Mouse (Mus musculus) embryonic facial prominence, embryonic 10.5 days (tissue): Measurements from ENCODE around the gene Ubr7. TPM values are rescaled to one million over a fixed set of nuclear protein-coding genes. Genes with fewer than 3 reads are reported as not detected.

Experiments used
- DNase-seq: peaks from one replicate; pipeline ENCODE4 v3.0.0-alpha.2; 2017; ENCODE audit warnings: low spot score
- H3K27ac ChIP-seq: fragments of 300-500 bp; sonication (generic); replicated peaks from 2 replicates; pipeline ENCODE4 v1.5.1; 2016; ENCODE audit warnings: mild to moderate bottlenecking
- H3K27me3 ChIP-seq: fragments of 300-500 bp; sonication (generic); replicated peaks from 2 replicates; pipeline ENCODE4 v1.6.1; 2016; ENCODE audit warnings: low read depth, mild to moderate bottlenecking; ENCODE audit not compliant: poor library complexity, severe bottlenecking
- H3K36me3 ChIP-seq: fragments of 300-500 bp; sonication (generic); replicated peaks from 2 replicates; pipeline ENCODE4 v1.6.1; 2016; ENCODE audit warnings: mild to moderate bottlenecking, moderate library complexity
- H3K4me1 ChIP-seq: fragments of 300-500 bp; sonication (generic); 2 replicates; pipeline ENCODE4 v1.6.1; 2016
- H3K4me3 ChIP-seq: fragments of 300-500 bp; sonication (generic); 2 replicates; pipeline ENCODE4 v1.5.1; 2016; ENCODE audit warnings: mild to moderate bottlenecking, moderate library complexity
- H3K9me3 ChIP-seq: fragments of 300-500 bp; sonication (generic); 2 replicates; pipeline ENCODE4 v1.6.1; 2016; ENCODE audit warnings: mild to moderate bottlenecking
- WGBS: fragments of 180-500 bp; shearing (Covaris S2); methylation state at CpG from one replicate; pipeline ENCODE4 v1.1.7; 2016; 5-methylcytosine and 5-hydroxymethylcytosine counted together
- polyA plus RNA-seq: library from polyadenylated mRNA; unstranded; fragments of >200 nt; fragmentation: Nextera tagmentation; extraction: Ambion mirVana; gene quantifications from 2 replicates; pipeline ENCODE4 v1.2.1, GENCODE M21; 2016

Ubr7 gene
- polyA plus RNA-seq, 1 experiment from 2014 or later = 53.1 TPM

DNA sequence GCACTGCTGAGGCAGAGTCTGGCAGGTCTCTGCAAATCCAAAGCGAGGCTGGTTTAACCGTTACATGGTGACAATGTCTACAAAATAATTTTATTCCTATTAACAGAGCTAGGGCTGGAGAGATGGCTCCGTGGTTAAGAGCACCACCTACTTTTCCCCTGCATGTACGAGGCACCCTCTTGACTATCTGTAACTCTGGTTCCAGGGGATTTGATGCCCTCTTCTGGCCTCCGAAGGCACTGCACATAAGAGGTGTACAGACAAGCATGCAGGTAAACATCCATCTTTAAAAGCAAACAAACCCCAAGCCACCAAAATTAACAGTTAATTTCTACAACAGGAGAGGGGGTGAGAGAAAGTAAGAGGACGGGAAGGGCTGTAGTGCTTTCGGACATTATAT is 1.5 kb upstream of the Ubr7 start:
- Histone ChIP-seq H3K27ac (no peak overlapping the region), H3K9me3 (no peaks in the 10 kb centered on the region), H3K36me3 (peaks cover 43% of the 10 kb centered on the region), H3K27me3 (no peaks in the 10 kb centered on the region), H3K4me3 (peak overlapping the region; percentile 81), H3K4me1 (peaks cover 27% of the 10 kb centered on the region)
- 88% methylated on average over 7 of the region's 7 CpGs for WGBS
- peak; percentile 35 for DNase-seq

DNA sequence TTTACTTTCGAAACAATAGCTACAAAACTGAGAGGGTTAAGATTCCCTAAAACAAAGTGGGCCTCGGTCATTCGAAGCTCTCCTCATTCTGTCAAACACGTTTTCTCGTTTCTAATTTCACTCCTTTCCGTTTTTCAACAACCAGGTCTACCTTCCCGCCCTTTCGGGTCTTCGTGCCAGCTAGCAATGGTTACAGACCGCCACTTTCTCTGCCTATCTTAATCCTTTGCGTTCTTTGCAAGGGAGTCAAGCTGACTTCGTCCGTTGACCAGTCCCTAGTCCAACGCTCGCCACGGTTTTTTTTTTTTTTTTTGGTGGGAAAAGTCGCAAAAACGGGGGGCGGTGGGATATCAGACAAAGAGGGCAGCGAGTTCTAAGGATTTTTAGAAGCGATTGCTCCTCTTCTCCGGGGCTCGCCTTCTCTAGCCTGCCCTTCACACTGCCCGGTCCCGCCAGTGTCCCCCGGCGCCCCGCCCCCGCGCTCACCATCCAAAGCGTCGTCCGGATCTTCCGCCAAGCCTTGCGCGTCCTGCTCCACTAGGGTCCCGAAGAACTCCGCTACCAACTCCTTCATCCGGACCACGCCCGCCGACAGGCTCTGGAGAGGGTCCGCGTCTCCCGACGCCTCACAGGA is 595 bp upstream of the Ubr7 start:
- no peak for DNase-seq
- H3K27ac ChIP-seq = peak overlapping the region; percentile 93
- peak overlapping the region; percentile 81 for H3K4me3 ChIP-seq
- H3K36me3 ChIP-seq = peaks cover 42% of the 10 kb centered on the region
- 2% methylated on average over 46 of the region's 46 CpGs for WGBS
- no peaks in the 10 kb centered on the region for H3K27me3 ChIP-seq
- H3K4me1 ChIP-seq = peaks cover 27% of the 10 kb centered on the region
- H3K9me3 ChIP-seq = no peaks in the 10 kb centered on the region

DNA sequence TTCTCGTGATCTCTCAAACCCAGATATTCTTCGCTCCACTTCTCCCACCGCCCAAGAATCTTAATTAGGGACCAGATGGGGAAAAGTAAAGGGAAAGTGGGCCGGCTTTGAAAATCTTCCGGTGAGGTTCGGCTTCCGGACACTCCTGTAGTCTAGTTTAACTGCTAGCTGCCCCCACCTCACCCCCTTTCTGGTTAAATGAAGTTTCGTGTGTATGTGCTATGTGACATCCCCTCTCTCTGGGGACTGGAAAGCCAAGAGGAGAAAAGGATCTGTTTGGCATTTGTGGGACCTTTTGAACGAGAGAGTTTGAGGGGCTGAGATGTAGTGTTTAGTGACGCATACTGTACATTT is 613 bp downstream of the Ubr7 start, which contains the start of gene Gm20604:
Gene Gm20604, minus strand, starts transcription at position 270 of the 354 bp plus-strand sequence.
- no peak for DNase-seq
- Histone ChIP-seq H3K4me3 (peak within 1 kb of the TSS; percentile 81), H3K4me1 (peaks cover 27% of the 10 kb centered on the region), H3K36me3 (peaks cover 42% of the 10 kb centered on the region), H3K27me3 (no peaks in the 10 kb centered on the region), H3K27ac (peak within 1 kb of the TSS; percentile 93), H3K9me3 (no peaks in the 10 kb centered on the region)
- 1% methylated on average over 10 of the region's 10 CpGs for WGBS

DNA sequence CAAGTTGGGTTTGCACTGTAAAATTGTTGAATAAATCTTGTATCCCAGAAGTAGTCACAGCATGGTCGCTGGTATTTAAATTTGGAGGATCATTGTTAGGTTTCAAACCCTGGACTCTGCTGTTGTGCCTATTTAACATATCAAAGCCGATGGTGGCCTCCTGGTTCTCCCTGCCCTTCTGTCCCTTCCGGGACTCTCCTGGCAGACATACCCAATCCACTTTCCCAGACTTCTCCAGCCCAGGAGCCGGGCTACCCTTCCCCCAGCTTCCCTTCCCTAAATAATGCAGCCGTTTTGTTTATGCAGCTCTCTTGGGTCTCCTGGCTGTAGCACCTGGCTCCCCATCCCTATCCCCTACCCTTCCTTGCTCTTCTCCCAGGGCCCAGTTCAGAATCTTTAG is 1.2 kb downstream of the Ubr7 start:
- H3K36me3 ChIP-seq = peaks cover 42% of the 10 kb centered on the region
- DNase-seq = no peak

DNA sequence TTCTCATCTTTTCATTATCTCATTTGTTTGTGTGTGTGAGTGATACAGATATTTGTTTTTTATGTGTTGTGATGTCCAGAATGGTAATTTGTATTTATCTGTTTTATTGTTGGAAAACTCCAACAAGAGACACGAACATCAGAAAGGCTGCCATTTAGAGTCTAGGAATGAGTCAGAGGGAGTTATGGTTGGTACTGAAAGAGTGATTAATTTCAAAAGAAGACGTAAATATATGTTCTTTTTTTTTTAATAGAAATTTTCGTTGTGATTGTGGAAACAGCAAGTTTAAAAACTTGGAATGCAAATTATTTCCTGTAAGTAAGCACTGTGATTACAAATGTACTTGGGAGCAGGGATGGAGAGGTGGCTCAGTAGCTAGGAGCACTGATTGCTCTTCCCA is 3.9 kb downstream of the Ubr7 start:
- 91% methylated on average over 3 of the region's 3 CpGs for WGBS
- peaks cover 41% of the 10 kb centered on the region for H3K36me3 ChIP-seq

More for the DNA sequence above, 1.2 kb downstream of the Ubr7 start:
- WGBS = 5% methylated on average over 5 of the region's 5 CpGs
- no peaks in the 10 kb centered on the region for H3K9me3 ChIP-seq
- H3K4me3 ChIP-seq = peak overlapping the region; percentile 81
- H3K4me1 ChIP-seq = peaks cover 27% of the 10 kb centered on the region
- H3K27me3 ChIP-seq = no peaks in the 10 kb centered on the region
- H3K27ac ChIP-seq = peak overlapping the region; percentile 63; the same call in 1 of the 2 replicates

DNA sequence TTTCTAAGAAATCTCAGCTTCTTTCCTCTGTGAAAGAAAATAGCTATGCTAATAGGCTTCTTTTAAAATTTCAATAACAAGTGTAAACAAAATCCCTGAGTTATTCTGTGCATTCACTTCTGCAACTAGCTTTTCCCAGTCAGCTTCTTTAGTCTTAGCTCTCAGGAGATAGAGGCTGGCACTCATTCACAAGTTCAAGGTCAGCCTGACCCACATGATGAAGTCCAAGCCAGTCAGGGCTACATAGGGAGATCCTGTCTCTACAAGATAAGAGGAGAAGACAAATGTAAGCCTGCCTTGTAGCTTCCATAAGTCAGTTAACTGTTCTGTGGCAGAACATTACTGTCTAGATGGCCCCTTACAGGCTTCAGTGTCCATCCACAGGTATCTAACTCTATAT is 5.9 kb downstream of the Ubr7 start:
- DNase-seq = no peak
- peaks cover 13% of the 10 kb centered on the region for H3K4me1 ChIP-seq
- H3K4me3 ChIP-seq = no peak overlapping the region
- H3K36me3 ChIP-seq = peaks cover 62% of the 10 kb centered on the region
- H3K27me3 ChIP-seq = no peaks in the 10 kb centered on the region
- no peaks in the 10 kb centered on the region for H3K9me3 ChIP-seq
- H3K27ac ChIP-seq = no peak overlapping the region

More for the DNA sequence above, 3.9 kb downstream of the Ubr7 start:
- Histone ChIP-seq H3K4me3 (no peak overlapping the region), H3K4me1 (peaks cover 21% of the 10 kb centered on the region), H3K9me3 (no peaks in the 10 kb centered on the region), H3K27me3 (no peaks in the 10 kb centered on the region), H3K27ac (no peak overlapping the region)
- no peak for DNase-seq

DNA sequence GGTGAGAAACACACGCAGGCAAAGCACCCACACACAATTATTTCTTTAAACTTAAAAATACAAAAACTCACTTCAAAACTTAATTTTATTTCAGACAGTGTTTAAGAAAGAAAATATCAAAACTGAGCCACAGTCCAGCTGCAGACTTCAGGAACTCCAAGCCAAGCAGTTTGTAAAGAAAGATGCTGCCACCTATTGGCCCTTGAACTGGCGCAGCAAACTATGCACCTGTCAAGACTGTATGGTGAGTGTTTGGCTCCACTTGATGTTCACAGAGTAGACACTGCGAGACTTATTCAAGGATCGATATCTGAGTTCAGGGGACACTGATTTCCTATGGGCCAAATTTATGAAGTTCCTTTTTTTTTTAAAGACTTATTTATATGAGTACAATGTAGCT is 11.2 kb downstream of the Ubr7 start:
- DNase-seq = no peak
- H3K4me3 ChIP-seq = no peak overlapping the region
- peaks cover 96% of the 10 kb centered on the region for H3K36me3 ChIP-seq
- H3K27ac ChIP-seq = no peak overlapping the region
- H3K4me1 ChIP-seq = no peaks in the 10 kb centered on the region
- WGBS = 92% methylated on average over 4 of the region's 4 CpGs
- H3K27me3 ChIP-seq = no peaks in the 10 kb centered on the region
- no peaks in the 10 kb centered on the region; the same call in 1 of the 2 replicates for H3K9me3 ChIP-seq

DNA sequence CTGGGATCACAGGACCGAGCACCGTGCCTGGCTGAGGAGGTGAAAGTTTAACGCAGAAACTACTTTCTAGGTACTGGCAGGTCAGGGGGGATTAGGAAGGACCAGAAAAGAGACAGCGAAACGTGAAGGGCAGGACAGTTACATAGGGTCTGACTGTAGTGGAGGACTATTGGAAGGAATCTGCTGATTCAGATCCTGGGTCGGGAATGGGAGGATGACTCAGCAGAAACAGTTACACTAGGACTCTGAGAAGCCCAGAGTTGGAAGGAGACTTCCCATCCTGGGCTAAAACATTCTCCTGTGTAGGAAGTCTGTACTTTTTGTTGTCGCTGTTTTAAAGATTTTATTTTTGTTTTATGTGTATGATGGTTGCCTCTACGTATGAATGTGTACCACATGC is 13.8 kb downstream of the Ubr7 start:
- H3K36me3 ChIP-seq = peaks cover 99% of the 10 kb centered on the region
- H3K27me3 ChIP-seq = no peaks in the 10 kb centered on the region
- DNase-seq = no peak
- no peak overlapping the region for H3K4me3 ChIP-seq
- H3K27ac ChIP-seq = no peak overlapping the region
- 95% methylated on average over 8 of the region's 8 CpGs for WGBS
- H3K4me1 ChIP-seq = no peaks in the 10 kb centered on the region
- no peaks in the 10 kb centered on the region; the same call in 1 of the 2 replicates for H3K9me3 ChIP-seq

DNA sequence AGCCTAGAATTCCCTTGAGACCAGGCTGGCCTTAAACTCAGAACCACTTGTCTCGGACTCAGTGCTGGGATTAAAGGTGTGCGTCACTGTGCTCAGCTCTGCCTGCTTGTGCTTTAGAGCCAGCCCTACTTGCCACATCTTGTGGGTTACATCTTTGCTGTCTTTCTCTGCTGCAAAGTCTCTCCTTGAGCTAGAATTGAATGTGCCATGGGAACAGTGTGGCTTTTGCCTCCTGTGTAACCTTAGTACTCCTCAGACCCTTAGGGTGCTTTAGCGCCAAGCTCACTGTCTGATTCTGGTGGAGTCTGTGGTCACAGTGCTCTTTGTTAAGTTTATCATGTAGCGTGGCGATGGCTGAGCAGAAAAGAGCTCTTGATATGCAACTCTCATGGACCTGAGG is 14.9 kb downstream of the Ubr7 start:
- H3K4me3 ChIP-seq = no peak overlapping the region
- no peak for DNase-seq
- 93% methylated on average over 5 of the region's 5 CpGs for WGBS
- H3K27ac ChIP-seq = no peak overlapping the region
- no peaks in the 10 kb centered on the region for H3K27me3 ChIP-seq
- no peaks in the 10 kb centered on the region; the same call in 1 of the 2 replicates for H3K9me3 ChIP-seq
- H3K4me1 ChIP-seq = no peaks in the 10 kb centered on the region
- H3K36me3 ChIP-seq = peaks cover 99% of the 10 kb centered on the region

DNA sequence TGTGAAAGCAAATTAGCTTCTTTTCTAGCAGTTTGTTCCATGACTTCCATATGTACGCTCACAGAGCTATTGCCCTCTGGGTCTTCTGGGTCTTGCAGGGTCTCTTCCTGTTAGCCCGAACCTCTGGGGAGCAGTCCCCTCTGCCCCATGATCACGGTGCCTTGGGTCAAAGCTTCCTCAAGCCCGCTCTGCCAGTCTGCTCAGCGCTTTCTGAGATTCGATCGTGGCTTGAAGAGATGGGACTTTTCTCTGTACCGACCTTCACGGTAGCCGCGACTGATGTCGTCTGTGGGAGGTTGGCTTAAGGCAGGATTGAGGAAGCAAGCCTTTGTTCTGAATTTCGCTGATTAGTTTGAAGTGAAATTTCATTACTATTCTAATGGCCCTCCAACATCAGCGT is 18.3 kb downstream of the Ubr7 start:
- H3K27ac ChIP-seq = no peak overlapping the region
- no peak overlapping the region for H3K4me3 ChIP-seq
- no peaks in the 10 kb centered on the region; the same call in 1 of the 2 replicates for H3K9me3 ChIP-seq
- DNase-seq = no peak
- 93% methylated on average over 14 of the region's 14 CpGs for WGBS
- no peaks in the 10 kb centered on the region for H3K4me1 ChIP-seq
- no peaks in the 10 kb centered on the region for H3K27me3 ChIP-seq
- H3K36me3 ChIP-seq = peaks cover 77% of the 10 kb centered on the region

DNA sequence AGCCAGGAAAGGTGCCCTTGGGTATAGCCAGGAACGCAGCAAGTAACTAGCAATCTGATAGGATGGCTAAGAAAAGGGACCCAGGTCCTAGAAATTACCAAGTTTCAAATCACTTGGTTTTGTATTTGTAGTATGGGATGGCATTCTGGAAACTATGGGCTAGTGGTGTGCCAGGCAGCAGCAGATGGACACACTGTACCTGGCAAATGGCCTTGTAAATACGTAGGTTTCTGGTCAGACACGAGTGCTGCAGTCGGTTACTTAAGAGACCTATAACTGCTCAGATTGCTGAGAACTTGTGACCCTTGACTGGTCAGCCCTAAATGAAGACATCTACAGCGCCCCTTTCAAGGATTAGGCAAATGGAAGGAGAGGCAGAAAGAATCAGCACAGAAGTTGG is 20.4 kb downstream of the Ubr7 start:
- H3K36me3 ChIP-seq = peaks cover 70% of the 10 kb centered on the region
- H3K4me3 ChIP-seq = no peak overlapping the region
- WGBS = 87% methylated on average over 5 of the region's 5 CpGs
- no peak for DNase-seq
- H3K27ac ChIP-seq = no peak overlapping the region
- no peaks in the 10 kb centered on the region for H3K9me3 ChIP-seq
- H3K4me1 ChIP-seq = no peaks in the 10 kb centered on the region
- no peaks in the 10 kb centered on the region for H3K27me3 ChIP-seq

DNA sequence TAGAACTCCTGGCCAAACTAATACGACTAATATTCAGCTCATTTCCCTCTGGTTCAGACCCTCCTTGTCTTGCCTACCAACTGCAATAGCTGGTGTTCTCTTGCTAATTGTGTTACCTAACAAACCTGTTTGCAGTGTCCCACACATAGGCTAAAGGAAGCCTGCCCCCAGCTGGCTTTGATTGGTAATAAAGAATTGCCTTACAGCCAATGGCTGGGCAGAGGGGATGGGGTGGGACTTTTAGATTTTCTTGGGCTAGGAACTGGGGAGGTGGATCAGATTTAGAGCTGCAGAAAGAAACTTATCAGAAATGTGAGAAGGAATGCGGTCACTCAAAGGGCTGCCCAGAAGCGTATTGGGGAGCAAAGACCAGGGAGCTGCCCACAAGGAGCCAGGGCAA is 21.7 kb downstream of the Ubr7 start:
- H3K4me3 ChIP-seq = no peak overlapping the region
- H3K27ac ChIP-seq = no peak overlapping the region
- WGBS = 48% methylated on average over 3 of the region's 3 CpGs
- H3K27me3 ChIP-seq = no peaks in the 10 kb centered on the region
- no peak for DNase-seq
- H3K4me1 ChIP-seq = no peaks in the 10 kb centered on the region
- peaks cover 71% of the 10 kb centered on the region for H3K36me3 ChIP-seq
- H3K9me3 ChIP-seq = no peaks in the 10 kb centered on the region

DNA sequence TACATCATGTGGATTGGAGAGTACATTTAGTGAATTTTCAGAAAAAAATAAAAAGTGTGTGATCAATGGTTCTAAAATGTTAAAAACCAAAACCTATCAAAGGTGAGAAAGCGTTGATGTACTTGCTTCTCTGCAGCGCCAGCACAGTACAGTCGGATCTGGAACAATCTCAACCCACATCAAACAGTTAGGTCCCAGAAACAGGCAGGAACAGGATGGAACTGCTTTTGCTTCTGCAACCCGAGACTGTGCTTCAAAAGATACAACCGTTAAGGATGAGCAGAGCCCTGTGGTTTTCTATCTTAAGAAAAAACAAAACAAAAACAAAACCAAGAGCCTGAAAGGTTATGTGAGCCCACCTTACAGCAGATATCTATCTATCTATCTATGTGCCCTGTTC is 25.1 kb downstream of the Ubr7 start:
- Histone ChIP-seq H3K27me3 (no peaks in the 10 kb centered on the region), H3K9me3 (no peaks in the 10 kb centered on the region), H3K4me3 (no peak overlapping the region), H3K36me3 (peaks cover 71% of the 10 kb centered on the region), H3K4me1 (no peaks in the 10 kb centered on the region), H3K27ac (no peak overlapping the region)
- 92% methylated on average over 5 of the region's 5 CpGs for WGBS
- no peak for DNase-seq
